Mouse (Mus musculus) inflammation-experienced regulatory T-cells, adult 6 months (primary cell): ENCODE measurements at regions not wholly inside any gene's neighbourhood (a gene's known extent, or its start where the extent isn't known, plus 50 kb on each side); places are given as distances from the start of the nearest gene placed in this dataset.
"Not testable (repeated sequence)": the region's sequence is repeated elsewhere in the genome, so short reads cannot be mapped to it uniquely, and the experiment has no call there.

Experiments
- ATAC-seq: one replicate; pipeline ENCODE4 v1.8.0; 2017

DNA sequence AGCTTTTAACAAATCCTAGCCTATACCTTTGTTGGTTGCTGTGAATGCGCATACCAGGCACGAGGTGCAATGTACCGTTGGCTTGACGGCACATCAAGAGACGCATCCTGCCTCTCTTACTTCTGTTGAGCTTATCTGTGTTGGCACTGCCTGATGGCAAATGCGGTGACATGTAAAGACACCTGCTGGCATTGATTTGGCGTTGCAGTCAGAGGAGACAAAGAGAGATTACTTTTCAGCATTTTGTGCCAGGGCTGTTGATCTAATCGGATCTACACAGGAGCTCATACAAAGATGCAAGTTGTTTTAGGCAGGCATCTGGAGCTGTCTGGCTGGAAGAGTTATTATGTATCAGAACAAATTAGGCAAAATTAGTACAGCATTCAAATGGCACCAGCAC is 331.5 kb upstream of the Cwc22 start:
- ATAC-seq, result no peak

- no peak for ATAC-seq
These were observed 327.9 kb upstream of the Cwc22 start for GRCm38 (mm10) chr2:78274122-78274521.

- ATAC-seq, result no peak
These were observed 322.5 kb upstream of the Cwc22 start for GRCm38 (mm10) chr2:78268705-78269104.

- no peak for ATAC-seq
These were observed 321.6 kb upstream of the Cwc22 start for GRCm38 (mm10) chr2:78267527-78268375.

DNA sequence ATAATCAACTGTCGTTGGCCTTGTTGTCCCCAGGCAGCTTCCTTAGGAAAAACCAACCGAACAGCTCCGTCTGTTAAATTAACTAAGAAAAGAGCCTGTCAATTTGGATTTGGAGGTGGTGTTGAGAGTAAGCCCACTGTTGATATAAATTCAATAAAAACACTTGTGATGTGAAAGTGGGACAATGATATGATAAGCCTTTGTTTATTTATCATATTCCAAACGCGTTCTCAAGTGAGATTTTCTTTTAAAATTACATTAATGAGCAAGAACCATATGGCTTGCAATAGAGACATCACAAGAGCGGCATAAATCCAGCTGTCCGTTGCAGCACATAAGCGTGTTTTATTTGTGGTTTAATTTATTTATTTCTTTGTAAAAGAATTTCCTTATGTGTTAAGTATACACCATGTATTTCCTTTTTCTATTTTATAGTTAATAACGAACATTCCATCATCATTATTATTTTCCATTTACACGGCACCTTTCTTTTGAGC is 307.5 kb upstream of the Cwc22 start:
- ATAC-seq, result no peak

- no peak for ATAC-seq
These were observed 300.2 kb upstream of the Cwc22 start for GRCm38 (mm10) chr2:78246354-78246753.

DNA sequence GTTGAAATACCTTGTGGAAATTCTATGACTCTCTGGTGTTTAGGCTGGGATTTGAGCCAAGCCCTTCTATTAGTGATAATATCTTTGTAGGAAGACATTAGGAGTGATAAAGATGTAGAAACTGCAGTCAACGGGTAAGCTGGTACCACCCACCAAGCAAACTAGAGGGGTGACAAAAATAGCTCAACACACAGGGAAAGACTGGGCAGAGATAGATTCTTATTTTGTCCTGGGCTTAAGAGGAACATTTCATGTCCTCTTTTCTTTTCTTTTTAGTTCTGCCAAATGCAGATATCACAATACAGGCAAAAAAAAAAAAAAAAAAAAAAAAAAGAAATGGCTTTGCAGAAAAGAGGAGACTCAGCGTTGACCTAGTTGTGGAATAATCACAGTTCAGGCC is 294.1 kb upstream of the Cwc22 start:
- no peak for ATAC-seq

GRCm38 (mm10) chr2:78225383-78226100 is 279.4 kb upstream of the Cwc22 start:
- not testable (repeated sequence) for ATAC-seq

DNA sequence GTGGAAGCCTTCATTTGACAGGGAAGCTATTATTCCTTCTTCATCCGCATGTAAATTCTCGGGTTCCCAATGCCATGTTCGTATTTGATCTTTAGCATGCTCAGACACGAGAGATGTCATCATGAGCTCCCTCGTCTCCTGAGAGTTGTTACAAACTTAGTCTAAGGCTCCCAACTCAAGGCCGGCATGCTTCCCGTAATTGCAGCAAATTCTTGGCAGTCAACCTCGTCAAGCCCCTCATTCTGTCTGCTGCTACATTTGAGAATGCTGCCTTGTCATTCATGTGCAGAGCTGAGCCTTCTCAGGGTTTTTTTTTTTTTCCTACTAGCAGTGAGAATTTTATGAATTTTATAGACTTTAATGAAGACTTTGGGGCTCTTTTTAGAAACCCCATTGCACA is 268.3 kb upstream of the Cwc22 start:
- no peak for ATAC-seq

GRCm38 (mm10) chr2:78205125-78205524 is 258.9 kb upstream of the Cwc22 start:
- ATAC-seq, result no peak

- no peak for ATAC-seq
These were observed 249.8 kb upstream of the Cwc22 start for GRCm38 (mm10) chr2:78196006-78196405.

GRCm38 (mm10) chr2:78189620-78190019 is 243.4 kb upstream of the Cwc22 start:
- no peak for ATAC-seq

DNA sequence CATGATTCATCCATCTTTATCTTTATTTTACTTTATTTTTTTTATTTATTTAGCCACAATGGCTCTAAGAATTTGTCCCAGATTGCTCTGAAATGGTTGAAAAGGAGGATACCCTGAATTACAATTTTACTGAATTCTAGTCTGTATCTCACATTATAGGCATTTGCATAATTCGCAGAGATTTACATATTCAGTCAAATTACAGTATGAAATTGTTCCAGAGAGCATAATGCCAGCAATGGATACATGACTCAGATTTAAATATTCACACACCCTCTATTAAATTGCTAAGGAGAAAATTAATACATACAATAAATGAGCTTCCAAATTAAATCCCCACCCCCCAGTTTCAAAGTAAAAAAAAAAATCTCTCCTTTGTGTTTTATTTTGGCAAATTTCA is 238.8 kb upstream of the Cwc22 start:
- ATAC-seq, result no peak

- ATAC-seq, result no peak
These were observed 227.6 kb upstream of the Cwc22 start for GRCm38 (mm10) chr2:78173784-78174183.

DNA sequence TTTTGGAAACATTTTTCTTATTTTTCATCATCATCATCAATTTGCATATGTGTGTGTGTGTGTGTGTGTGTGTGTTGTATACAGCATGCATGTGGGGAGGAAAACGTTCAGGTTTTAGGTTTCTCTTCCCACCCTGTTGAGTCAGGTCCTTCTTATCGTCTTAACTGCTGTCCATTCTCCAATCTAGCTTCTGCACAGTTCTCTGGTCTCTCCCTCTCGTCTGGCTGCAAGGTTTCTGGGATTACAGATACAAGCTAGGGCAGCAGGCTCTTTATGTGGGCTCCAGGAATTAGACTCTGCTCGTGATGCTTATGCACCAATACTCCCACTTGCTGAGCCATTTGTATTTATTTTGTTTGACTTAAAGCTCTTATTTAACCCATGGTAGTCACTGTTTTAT is 226.6 kb upstream of the Cwc22 start:
- ATAC-seq, result no peak

GRCm38 (mm10) chr2:78170162-78170747 is 224.1 kb upstream of the Cwc22 start:
- no peak for ATAC-seq

DNA sequence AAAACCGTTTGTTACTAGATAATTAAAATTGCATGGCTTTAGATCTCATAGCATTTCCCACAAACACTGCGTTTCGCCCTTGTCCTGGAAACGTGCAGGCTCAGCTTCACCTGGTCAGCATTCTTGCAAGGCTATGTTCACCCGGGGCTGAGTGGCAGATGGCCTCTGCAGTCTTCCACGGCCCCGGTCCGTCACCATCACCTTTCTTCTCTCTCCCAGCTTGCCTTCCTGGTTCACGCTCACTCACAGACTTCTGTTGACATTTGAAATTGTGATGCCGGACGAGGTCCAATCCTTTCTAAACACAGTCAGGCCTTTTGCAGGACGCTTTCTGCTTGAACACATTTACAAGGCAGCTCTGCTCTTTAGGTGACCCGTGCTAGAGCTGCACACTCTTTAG is 219.3 kb upstream of the Cwc22 start:
- ATAC-seq, result no peak

- ATAC-seq, result no peak
These were observed 213.8 kb upstream of the Cwc22 start for GRCm38 (mm10) chr2:78159877-78160485.

DNA sequence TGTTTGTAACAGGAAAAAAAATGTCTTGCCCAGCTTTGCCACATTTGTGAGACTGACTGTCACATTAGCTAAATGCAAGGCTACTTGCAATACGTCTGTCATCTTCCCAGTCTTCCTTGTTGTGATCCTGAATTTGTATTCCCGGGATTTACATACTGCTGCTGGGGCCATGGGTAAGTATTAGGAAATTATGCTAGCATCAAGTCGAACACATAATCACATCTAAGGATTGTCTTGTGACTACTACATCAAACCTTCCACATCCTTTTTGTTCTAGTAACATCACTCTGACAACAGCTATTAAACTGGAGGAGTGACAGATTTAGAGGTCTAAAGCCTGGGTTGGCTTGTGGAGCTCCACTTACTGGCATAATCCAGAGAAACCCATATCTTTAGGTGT is 164.2 kb upstream of the Cwc22 start:
- no peak for ATAC-seq

DNA sequence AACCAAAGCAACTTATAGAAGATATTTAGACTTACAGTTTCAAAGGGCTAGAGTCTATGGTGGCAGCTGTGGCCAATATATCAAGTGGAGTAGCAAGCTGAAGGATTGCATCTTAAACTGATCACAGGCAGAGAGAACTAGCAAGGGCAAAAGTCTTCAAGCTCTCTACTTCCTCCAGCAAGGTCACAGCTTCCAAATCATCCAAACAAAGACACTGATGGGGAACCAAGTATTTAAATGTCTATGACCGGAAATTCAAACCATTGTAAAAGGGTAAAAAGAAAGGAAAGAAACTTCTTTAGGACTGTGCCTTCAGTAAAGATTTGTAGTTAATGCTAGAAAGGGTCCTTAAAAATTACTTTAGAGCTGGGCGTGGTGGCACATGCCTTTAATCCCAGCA is 149.4 kb upstream of the Cwc22 start:
- no peak for ATAC-seq

DNA sequence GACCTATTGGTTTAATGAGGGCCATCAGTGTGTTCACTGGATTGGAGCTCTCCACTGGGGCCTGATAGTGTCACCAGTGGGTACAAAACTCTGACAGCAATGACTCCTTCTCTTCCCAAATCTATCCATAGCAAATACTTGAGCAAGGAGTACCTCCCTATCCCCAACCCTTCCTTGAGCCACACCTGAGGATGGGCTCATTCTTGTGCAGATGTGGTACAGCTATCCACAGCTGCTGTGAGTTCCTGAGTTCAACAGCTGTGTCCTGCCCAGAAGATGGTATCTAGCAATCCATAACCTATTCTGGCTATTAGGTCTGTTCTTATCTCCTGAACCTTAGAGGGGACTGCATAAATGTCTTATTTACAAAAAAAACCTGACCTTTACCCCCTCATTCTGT is 148.7 kb upstream of the Cwc22 start:
- no peak for ATAC-seq

GRCm38 (mm10) chr2:78064321-78065037 is 118.3 kb upstream of the Cwc22 start:
- no peak for ATAC-seq
